Mouse (Mus musculus) lung, postnatal 0 days (tissue): Measurements from ENCODE around the gene Ltb4r2. TPM values are rescaled to one million over a fixed set of nuclear protein-coding genes. Genes with fewer than 3 reads are reported as not detected.

Experiments used
- ATAC-seq: fragments of 200-750 bp; cut with Nextera tagmentation; 2 replicates; pipeline ENCODE4 v1.8.0; 2017; ENCODE audit warnings: moderate library complexity
- DNase-seq: peaks from one replicate; pipeline ENCODE4 v3.0.0-alpha.2; 2016; ENCODE audit warnings: low spot score
- H3K27ac ChIP-seq: fragments of 300-500 bp; sonication (generic); 2 replicates; pipeline ENCODE4 v1.5.1; 2014; ENCODE audit warnings: antibody characterized with exemption, mild to moderate bottlenecking, low read length, mixed read lengths
- H3K27me3 ChIP-seq: fragments of 300-500 bp; sonication (generic); replicated peaks from 2 replicates; pipeline ENCODE4 v1.6.1; 2014; ENCODE audit warnings: low read length, mixed read lengths; ENCODE audit not compliant: insufficient read depth
- H3K36me3 ChIP-seq: fragments of 300-500 bp; sonication (generic); 2 replicates; pipeline ENCODE4 v1.6.1; 2014; ENCODE audit warnings: low read length, mixed read lengths; ENCODE audit not compliant: insufficient read depth
- H3K4me1 ChIP-seq: fragments of 300-500 bp; sonication (generic); 2 replicates; pipeline ENCODE4 v1.6.1; 2014; ENCODE audit warnings: antibody characterized with exemption, low read depth, low read length, mixed read lengths; ENCODE audit not compliant: insufficient read depth
- H3K4me2 ChIP-seq: fragments of 300-500 bp; sonication (generic); replicated peaks from 2 replicates; pipeline ENCODE4 v1.6.1; 2014; ENCODE audit warnings: low read depth, mild to moderate bottlenecking, low read length, moderate library complexity, mixed read lengths
- H3K4me3 ChIP-seq: fragments of 300-500 bp; sonication (generic); 2 replicates; pipeline ENCODE4 v1.5.1; 2014; ENCODE audit warnings: low read depth, low read length
- H3K9ac ChIP-seq: fragments of 300-500 bp; sonication (generic); replicated peaks from 2 replicates; pipeline ENCODE4 v1.6.1; 2014; ENCODE audit warnings: low read depth, mild to moderate bottlenecking
- H3K9me3 ChIP-seq: fragments of 300-500 bp; sonication (generic); 2 replicates; pipeline ENCODE4 v1.6.1; 2016; ENCODE audit warnings: low read length, mixed read lengths
- CTCF ChIP-seq: IDR thresholded peaks from 2 replicates; pipeline ENCODE4 v1.5.1; 2016; ENCODE audit warnings: antibody characterized with exemption, mild to moderate bottlenecking
- EP300 ChIP-seq: IDR thresholded peaks from 2 replicates; pipeline ENCODE4 v1.6.1; 2016; ENCODE audit warnings: antibody characterized with exemption, mild to moderate bottlenecking, control low read depth
- WGBS: fragments of 180-500 bp; shearing (Covaris S2); extraction: QIAGEN DNeasy Blood & Tissue Kit; methylation state at CpG from one replicate; pipeline ENCODE4 v1.1.7; 2014; 5-methylcytosine and 5-hydroxymethylcytosine counted together
- polyA plus RNA-seq: library from polyadenylated mRNA; unstranded; fragments of >200 nt; fragmentation: Nextera tagmentation; extraction: Ambion mirVana; gene quantifications from 2 replicates; pipeline ENCODE4 v1.2.1, GENCODE M21; 2015

The Ltb4r2 gene
- polyA plus RNA-seq, 1 experiment from 2014 or later, result 0.97 TPM

DNA sequence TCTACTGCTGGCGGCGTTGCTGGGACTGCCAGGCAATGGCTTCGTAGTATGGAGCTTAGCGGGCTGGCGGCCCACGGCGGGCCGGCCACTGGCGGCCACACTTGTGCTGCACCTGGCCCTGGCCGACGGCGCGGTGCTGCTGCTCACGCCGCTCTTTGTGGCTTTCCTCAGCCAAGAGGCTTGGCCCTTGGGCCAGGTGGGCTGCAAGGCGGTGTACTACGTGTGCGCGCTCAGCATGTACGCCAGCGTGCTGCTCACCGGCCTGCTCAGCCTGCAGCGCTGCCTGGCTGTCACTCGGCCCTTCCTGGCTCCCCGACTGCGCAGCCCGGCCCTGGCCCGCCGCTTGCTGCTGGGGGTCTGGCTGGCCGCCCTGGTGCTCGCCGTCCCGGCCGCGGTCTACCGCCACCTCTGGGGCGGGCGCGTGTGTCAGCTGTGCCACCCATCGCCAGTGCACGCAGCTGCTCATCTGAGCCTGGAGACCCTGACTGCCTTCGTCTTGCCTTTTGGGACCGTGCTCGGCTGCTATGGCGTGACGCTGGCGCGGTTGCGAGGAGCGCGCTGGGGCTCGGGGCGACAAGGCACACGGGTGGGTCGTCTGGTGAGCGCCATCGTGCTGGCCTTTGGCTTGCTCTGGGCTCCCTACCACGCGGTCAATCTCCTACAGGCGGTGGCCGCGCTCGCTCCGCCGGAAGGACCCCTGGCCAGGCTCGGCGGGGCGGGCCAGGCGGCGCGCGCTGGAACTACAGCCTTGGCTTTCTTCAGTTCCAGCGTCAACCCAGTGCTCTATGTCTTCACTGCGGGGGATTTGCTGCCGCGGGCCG, 983 bp downstream of the Ltb4r2 start:
- ATAC-seq (peak; percentile 70), DNase-seq (peak; percentile 74)
- Histone ChIP-seq H3K27me3 (0 out of 2 replicates have a peak, but pooled peaks cover 3% of the 10 kb centered on the region), H3K9me3 (no peaks in the 10 kb centered on the region), H3K4me3 (peak overlapping the region; percentile 48), H3K9ac (peak overlapping the region; percentile 36), H3K4me1 (peaks cover 3% of the 10 kb centered on the region; the same call in 1 of the 2 replicates), H3K27ac (peak overlapping the region; percentile 82), H3K4me2 (peak overlapping the region; percentile 88), H3K36me3 (no peaks in the 10 kb centered on the region)
- TF ChIP-seq EP300 (no peak), CTCF (peak; percentile 45)
- 1% methylated on average over 74 of the region's 77 CpGs for WGBS

DNA sequence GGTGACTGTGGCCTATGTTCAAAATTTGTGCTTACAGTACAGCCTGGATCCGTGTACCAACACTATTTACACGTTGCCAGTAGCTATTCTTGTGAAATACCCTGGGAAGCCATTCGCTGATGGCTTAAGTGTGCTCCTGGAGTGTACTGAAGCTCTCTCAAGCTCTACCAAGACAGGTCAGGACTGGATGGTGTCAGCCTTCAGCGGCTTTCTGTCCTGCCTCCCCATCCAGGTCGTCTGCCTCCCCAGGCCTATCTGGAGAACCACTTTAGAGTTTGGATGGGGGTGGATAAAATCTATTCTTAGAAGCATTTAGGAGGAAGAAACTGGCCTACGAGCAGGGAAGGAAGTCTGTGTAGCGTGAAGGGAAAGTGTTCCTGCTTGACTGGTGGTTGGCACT, 1.9 kb downstream of the Ltb4r2 start:
- ATAC-seq (peak; percentile 74), DNase-seq (peak; percentile 92)
- H3K27me3 ChIP-seq, result 0 out of 2 replicates have a peak, but pooled peaks cover 3% of the 10 kb centered on the region
- peaks cover 10% of the 10 kb centered on the region; the same call in 1 of the 2 replicates for H3K4me1 ChIP-seq
- H3K36me3 ChIP-seq, result no peaks in the 10 kb centered on the region
- no peak overlapping the region for H3K9ac ChIP-seq
- H3K27ac ChIP-seq, result peak overlapping the region; percentile 82
- peak overlapping the region; percentile 88; the same call in 1 of the 2 replicates for H3K4me2 ChIP-seq
- peak; percentile 77 for TF ChIP-seq EP300
- no peak for TF ChIP-seq CTCF
- WGBS, result 24% methylated on average over 7 of the region's 7 CpGs
- H3K4me3 ChIP-seq, result no peak overlapping the region
- H3K9me3 ChIP-seq, result no peaks in the 10 kb centered on the region

DNA sequence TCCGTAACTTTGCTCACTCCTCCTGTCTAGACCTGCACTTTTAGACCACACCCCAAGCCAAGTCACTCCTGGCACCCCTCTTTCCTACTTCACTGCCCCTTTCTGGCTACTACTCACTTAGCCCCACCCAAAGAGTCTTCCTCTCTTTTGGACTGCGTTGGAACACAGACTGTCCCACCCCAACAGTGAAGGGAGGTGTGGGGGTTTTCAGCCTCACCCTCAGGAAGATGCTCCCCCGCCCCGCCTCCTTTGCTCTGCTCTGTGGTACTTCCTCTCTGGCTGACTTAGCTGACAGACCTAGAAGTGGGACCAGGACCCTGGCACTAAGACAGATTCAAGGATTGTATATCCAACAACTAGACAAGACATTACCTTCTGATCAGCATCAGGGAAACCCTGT, 4.5 kb downstream of the Ltb4r2 start, which contains the start of gene Ltb4r1:
Ltb4r1 (plus strand) TSS at position 267 of the 400 bp plus-strand sequence.
- Histone ChIP-seq H3K27me3 (0 out of 2 replicates have a peak, but pooled peaks cover 3% of the 10 kb centered on the region), H3K9me3 (no peaks in the 10 kb centered on the region), H3K4me3 (no peak within 1 kb of the TSS), H3K27ac (no peak within 1 kb of the TSS), H3K9ac (no peak within 1 kb of the TSS), H3K36me3 (no peaks in the 10 kb centered on the region), H3K4me1 (peaks cover 9% of the 10 kb centered on the region; the same call in 1 of the 2 replicates), H3K4me2 (no peak within 1 kb of the TSS)
- TF ChIP-seq CTCF, result no peak
- no peak for TF ChIP-seq EP300
- ATAC-seq (no peak), DNase-seq (no peak)
- 51% methylated on average over 4 of the region's 4 CpGs for WGBS

DNA sequence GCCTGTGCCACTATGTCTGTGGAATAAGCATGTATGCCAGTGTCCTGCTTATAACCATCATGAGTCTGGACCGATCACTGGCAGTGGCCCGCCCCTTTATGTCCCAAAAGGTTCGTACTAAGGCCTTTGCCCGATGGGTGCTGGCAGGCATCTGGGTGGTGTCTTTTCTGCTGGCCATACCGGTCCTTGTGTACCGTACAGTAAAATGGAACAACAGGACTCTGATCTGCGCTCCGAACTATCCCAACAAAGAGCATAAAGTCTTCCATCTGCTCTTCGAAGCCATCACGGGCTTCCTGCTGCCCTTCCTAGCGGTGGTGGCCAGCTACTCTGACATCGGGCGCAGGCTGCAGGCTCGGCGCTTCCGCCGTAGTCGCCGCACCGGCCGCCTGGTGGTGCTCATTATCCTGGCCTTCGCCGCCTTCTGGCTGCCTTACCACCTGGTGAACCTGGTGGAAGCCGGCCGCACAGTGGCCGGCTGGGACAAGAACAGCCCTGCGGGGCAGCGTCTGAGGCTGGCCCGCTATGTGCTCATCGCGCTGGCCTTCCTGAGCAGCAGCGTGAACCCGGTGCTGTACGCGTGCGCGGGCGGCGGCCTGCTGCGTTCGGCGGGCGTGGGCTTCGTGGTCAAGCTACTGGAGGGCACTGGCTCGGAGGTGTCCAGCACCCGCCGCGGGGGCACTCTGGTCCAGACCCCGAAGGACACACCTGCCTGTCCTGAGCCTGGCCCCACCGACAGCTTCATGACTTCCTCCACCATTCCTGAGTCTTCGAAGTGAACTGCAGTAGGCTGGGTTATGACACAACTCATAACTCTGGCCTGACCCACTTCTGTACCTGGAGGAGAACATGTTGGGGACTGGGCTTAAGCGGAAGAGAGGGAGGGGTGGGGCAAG, 6.5 kb downstream of the Ltb4r2 start:
- Histone ChIP-seq H3K27me3 (no peaks in the 10 kb centered on the region), H3K9ac (0 out of 2 replicates have a peak overlapping the region, but pooled peaks have one; percentile 1), H3K27ac (0 out of 2 replicates have a peak overlapping the region, but pooled peaks have one; percentile 14), H3K4me1 (peaks cover 9% of the 10 kb centered on the region; the same call in 1 of the 2 replicates), H3K9me3 (no peaks in the 10 kb centered on the region), H3K36me3 (no peaks in the 10 kb centered on the region), H3K4me3 (no peak overlapping the region), H3K4me2 (peak overlapping the region; percentile 50)
- TF ChIP-seq EP300 (no peak), CTCF (peak; percentile 73)
- WGBS, result 10% methylated on average over 52 of the region's 52 CpGs
- DNase-seq (peak; percentile 71), ATAC-seq (peak; percentile 56)

DNA sequence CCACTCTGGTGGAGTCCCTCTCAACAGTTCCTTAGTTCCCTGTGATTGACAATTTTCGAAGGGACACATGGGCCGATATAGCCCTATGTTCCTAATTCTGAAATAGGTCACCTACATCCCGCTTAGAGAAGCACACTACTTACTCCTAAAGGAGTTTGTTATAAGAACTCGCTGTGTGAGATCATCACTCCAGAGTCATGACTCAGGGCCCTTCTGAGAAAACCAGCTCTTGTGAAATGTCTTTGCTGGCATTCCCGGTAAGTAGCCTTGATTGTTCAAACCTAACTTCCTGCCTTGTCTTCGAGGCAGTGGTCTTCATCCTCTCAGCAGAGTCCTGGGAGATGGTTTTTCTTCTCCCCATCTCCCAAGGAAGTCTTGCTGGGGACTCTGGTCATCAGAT, 7.3 kb downstream of the Ltb4r2 start:
- Histone ChIP-seq H3K36me3 (no peaks in the 10 kb centered on the region), H3K9me3 (no peaks in the 10 kb centered on the region), H3K4me1 (peaks cover 9% of the 10 kb centered on the region; the same call in 1 of the 2 replicates), H3K27ac (0 out of 2 replicates have a peak overlapping the region, but pooled peaks have one; percentile 14), H3K4me2 (no peak overlapping the region; the same call in 1 of the 2 replicates), H3K27me3 (no peaks in the 10 kb centered on the region), H3K4me3 (no peak overlapping the region), H3K9ac (no peak overlapping the region)
- TF ChIP-seq CTCF (no peak), EP300 (peak; percentile 67)
- DNase-seq (peak; percentile 81), ATAC-seq (peak; percentile 65)
- WGBS, result 73% methylated on average over 6 of the region's 6 CpGs
